Mouse (Mus musculus): ENCODE results near the gene Sec24d.

Gene Sec24d

DNA sequence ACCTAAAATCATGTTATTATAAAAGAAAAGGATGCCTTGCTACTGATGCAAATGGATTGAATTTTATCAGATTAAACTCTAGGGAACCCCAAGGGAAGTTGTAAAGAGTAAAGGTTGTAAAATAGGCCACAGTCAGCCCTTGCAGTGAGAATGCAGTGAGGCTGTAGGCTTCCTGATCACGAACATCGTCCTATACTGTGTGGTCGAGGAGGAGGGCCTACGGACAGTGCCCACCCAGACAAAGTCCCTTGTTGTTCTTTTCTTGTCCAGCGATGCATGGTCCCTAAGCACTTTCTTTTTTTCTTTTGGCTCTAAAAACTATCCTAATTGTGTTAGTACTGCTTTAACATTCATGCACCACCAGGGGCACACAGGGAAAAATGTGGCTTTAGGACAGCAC, 145.9 kb downstream of the Sec24d start:
- no peak for DNase-seq

Measured in layer of hippocampus, adult 9-11 months (tissue).